Mouse (Mus musculus) heart, embryonic 15.5 days (tissue): Measurements from ENCODE around the gene Ager. TPM values are rescaled to one million over a fixed set of nuclear protein-coding genes. Genes with fewer than 3 reads are reported as not detected.

Experiments used
- ATAC-seq: fragments of 200-750 bp; cut with Nextera tagmentation; replicated peaks from 2 replicates; pipeline ENCODE4 v1.8.0; 2017; ENCODE audit warnings: low read depth, moderate TSS enrichment; ENCODE audit not compliant: insufficient number of reproducible peaks, insufficient read depth, low FRiP score
- H3K27ac ChIP-seq: fragments of 300-500 bp; sonication (generic); 2 replicates; pipeline ENCODE4 v1.5.1; 2015; ENCODE audit warnings: mild to moderate bottlenecking, inconsistent platforms
- H3K27me3 ChIP-seq: fragments of 300-500 bp; sonication (generic); 2 replicates; pipeline ENCODE4 v1.6.1; 2015; ENCODE audit warnings: inconsistent platforms
- H3K36me3 ChIP-seq: fragments of 300-500 bp; sonication (generic); 2 replicates; pipeline ENCODE4 v1.6.1; 2015; ENCODE audit warnings: mild to moderate bottlenecking, inconsistent platforms
- H3K4me1 ChIP-seq: fragments of 300-500 bp; sonication (generic); replicated peaks from 2 replicates; pipeline ENCODE4 v1.6.1; 2015; ENCODE audit warnings: inconsistent platforms
- H3K4me2 ChIP-seq: fragments of 300-500 bp; sonication (generic); 2 replicates; pipeline ENCODE4 v1.6.1; 2015; ENCODE audit warnings: inconsistent platforms, mild to moderate bottlenecking, moderate library complexity
- H3K4me3 ChIP-seq: fragments of 300-500 bp; sonication (generic); 2 replicates; pipeline ENCODE4 v1.5.1; 2015; ENCODE audit warnings: mild to moderate bottlenecking, inconsistent platforms
- H3K9ac ChIP-seq: fragments of 300-500 bp; sonication (generic); 2 replicates; pipeline ENCODE4 v1.6.1; 2015; ENCODE audit warnings: mild to moderate bottlenecking, inconsistent platforms
- H3K9me3 ChIP-seq: fragments of 300-500 bp; sonication (generic); replicated peaks from 2 replicates; pipeline ENCODE4 v1.6.1; 2016; ENCODE audit warnings: inconsistent platforms
- WGBS: fragments of 180-500 bp; shearing (Covaris S2); methylation state at CpG from one replicate; pipeline ENCODE4 v1.1.7; 2015; ENCODE audit warnings: mixed read lengths; 5-methylcytosine and 5-hydroxymethylcytosine counted together
- polyA plus RNA-seq: library from polyadenylated mRNA; unstranded; fragments of >200 nt; fragmentation: Nextera tagmentation; extraction: Ambion mirVana; gene quantifications from 2 replicates; pipeline ENCODE4 v1.2.1, GENCODE M21; 2015

The Ager gene
- polyA plus RNA-seq, 1 experiment from 2014 or later = 6.4 TPM

- no peak for ATAC-seq
- Histone ChIP-seq H3K4me2 (no peak overlapping the region), H3K27me3 (peaks cover 3% of the 10 kb centered on the region; the same call in 1 of the 2 replicates), H3K4me1 (peaks cover 35% of the 10 kb centered on the region), H3K27ac (no peak overlapping the region), H3K9ac (no peak overlapping the region), H3K36me3 (no peaks in the 10 kb centered on the region), H3K4me3 (no peak overlapping the region), H3K9me3 (no peaks in the 10 kb centered on the region)
- WGBS = 89% methylated on average over 8 of the region's 8 CpGs
Observed at GRCm38 (mm10) chr17:34585121-34585520, 12.5 kb upstream of the Ager start.

- Histone ChIP-seq H3K4me3 (peak overlapping the region; percentile 78), H3K9me3 (no peaks in the 10 kb centered on the region), H3K4me2 (peak overlapping the region; percentile 96), H3K27me3 (peaks cover 3% of the 10 kb centered on the region; the same call in 1 of the 2 replicates), H3K9ac (peak overlapping the region; percentile 82), H3K27ac (peak overlapping the region; percentile 98), H3K4me1 (peaks cover 45% of the 10 kb centered on the region), H3K36me3 (no peaks in the 10 kb centered on the region)
- ATAC-seq = no peak
- WGBS = 33% methylated on average over 32 of the region's 32 CpGs
Observed at GRCm38 (mm10) chr17:34585877-34586771, 11.5 kb upstream of the Ager start.

- peak; percentile 80 for ATAC-seq
- peak overlapping the region; percentile 82 for H3K9ac ChIP-seq
- H3K27me3 ChIP-seq = peaks cover 3% of the 10 kb centered on the region; the same call in 1 of the 2 replicates
- no peaks in the 10 kb centered on the region for H3K9me3 ChIP-seq
- H3K27ac ChIP-seq = peak overlapping the region; percentile 98
- peak overlapping the region; percentile 96 for H3K4me2 ChIP-seq
- no peaks in the 10 kb centered on the region for H3K36me3 ChIP-seq
- peak overlapping the region; percentile 78 for H3K4me3 ChIP-seq
- H3K4me1 ChIP-seq = peaks cover 51% of the 10 kb centered on the region
- under 1% methylated on average over 38 of the region's 38 CpGs for WGBS
Observed at GRCm38 (mm10) chr17:34586796-34587422, 10.8 kb upstream of the Ager start.

- Histone ChIP-seq H3K4me2 (peak overlapping the region; percentile 96), H3K9me3 (no peaks in the 10 kb centered on the region), H3K27ac (peak overlapping the region; percentile 98), H3K4me1 (peaks cover 51% of the 10 kb centered on the region), H3K27me3 (peaks cover 3% of the 10 kb centered on the region; the same call in 1 of the 2 replicates), H3K36me3 (no peaks in the 10 kb centered on the region), H3K9ac (peak overlapping the region; percentile 82), H3K4me3 (peak overlapping the region; percentile 78)
- peak; percentile 84 for ATAC-seq
- WGBS = under 1% methylated on average over 50 of the region's 50 CpGs
Observed at GRCm38 (mm10) chr17:34587423-34587811, 10.2 kb upstream of the Ager start.

- H3K9ac ChIP-seq = peak overlapping the region; percentile 82
- WGBS = 2% methylated on average over 19 of the region's 19 CpGs
- peak overlapping the region; percentile 98 for H3K27ac ChIP-seq
- peak overlapping the region; percentile 78 for H3K4me3 ChIP-seq
- no peaks in the 10 kb centered on the region for H3K9me3 ChIP-seq
- no peak for ATAC-seq
- peak overlapping the region; percentile 96 for H3K4me2 ChIP-seq
- H3K36me3 ChIP-seq = no peaks in the 10 kb centered on the region
- H3K27me3 ChIP-seq = peaks cover 3% of the 10 kb centered on the region; the same call in 1 of the 2 replicates
- H3K4me1 ChIP-seq = peaks cover 51% of the 10 kb centered on the region
Observed at GRCm38 (mm10) chr17:34587814-34588213, 9.8 kb upstream of the Ager start.

GRCm38 (mm10) chr17:34588767-34589166, 8.9 kb upstream of the Ager start:
- peak overlapping the region; percentile 78; the same call in 1 of the 2 replicates for H3K4me3 ChIP-seq
- H3K4me2 ChIP-seq = peak overlapping the region; percentile 96; the same call in 1 of the 2 replicates
- 69% methylated on average over 3 of the region's 3 CpGs for WGBS
- H3K27ac ChIP-seq = 0 out of 2 replicates have a peak overlapping the region, but pooled peaks have one; percentile 25
- peaks cover 60% of the 10 kb centered on the region for H3K4me1 ChIP-seq
- H3K27me3 ChIP-seq = peaks cover 3% of the 10 kb centered on the region; the same call in 1 of the 2 replicates
- no peaks in the 10 kb centered on the region for H3K36me3 ChIP-seq
- no peak overlapping the region for H3K9ac ChIP-seq
- no peak for ATAC-seq
- no peaks in the 10 kb centered on the region for H3K9me3 ChIP-seq

GRCm38 (mm10) chr17:34589206-34589605, 8.5 kb upstream of the Ager start:
- Histone ChIP-seq H3K4me2 (peak overlapping the region; percentile 96), H3K4me3 (peak overlapping the region; percentile 95), H3K27me3 (peaks cover 3% of the 10 kb centered on the region; the same call in 1 of the 2 replicates), H3K9ac (no peak overlapping the region), H3K9me3 (no peaks in the 10 kb centered on the region), H3K4me1 (peaks cover 65% of the 10 kb centered on the region), H3K36me3 (no peaks in the 10 kb centered on the region; the same call in 1 of the 2 replicates), H3K27ac (peak overlapping the region; percentile 98)
- ATAC-seq = no peak
- WGBS = 31% methylated on average over 7 of the region's 7 CpGs

- H3K36me3 ChIP-seq = peaks cover 4% of the 10 kb centered on the region; the same call in 1 of the 2 replicates
- peak within 1 kb of the TSS; percentile 96 for H3K4me2 ChIP-seq
- no peaks in the 10 kb centered on the region for H3K9me3 ChIP-seq
- peaks cover 69% of the 10 kb centered on the region for H3K4me1 ChIP-seq
- peaks cover 3% of the 10 kb centered on the region; the same call in 1 of the 2 replicates for H3K27me3 ChIP-seq
- H3K4me3 ChIP-seq = peak within 1 kb of the TSS; percentile 95
- H3K9ac ChIP-seq = peak within 1 kb of the TSS; percentile 4
- 21% methylated on average over 7 of the region's 7 CpGs for WGBS
- no peak for ATAC-seq
- peak within 1 kb of the TSS; percentile 98 for H3K27ac ChIP-seq
Observed at GRCm38 (mm10) chr17:34589681-34590101, 8.0 kb upstream of the Ager start, which contains the start of gene Gpsm3. Gpsm3 (plus strand) TSS chr17:34589806.

- H3K4me1 ChIP-seq = peaks cover 73% of the 10 kb centered on the region
- no peak for ATAC-seq
- peak overlapping the region; percentile 4; the same call in 1 of the 2 replicates for H3K9ac ChIP-seq
- H3K4me2 ChIP-seq = peak overlapping the region; percentile 96
- H3K4me3 ChIP-seq = peak overlapping the region; percentile 95
- no peaks in the 10 kb centered on the region for H3K9me3 ChIP-seq
- peak overlapping the region; percentile 98 for H3K27ac ChIP-seq
- H3K36me3 ChIP-seq = peaks cover 10% of the 10 kb centered on the region; the same call in 1 of the 2 replicates
- peaks cover 3% of the 10 kb centered on the region; the same call in 1 of the 2 replicates for H3K27me3 ChIP-seq
- 70% methylated on average over 15 of the region's 15 CpGs for WGBS
Observed at GRCm38 (mm10) chr17:34590154-34590987, 7.3 kb upstream of the Ager start.
